Mouse (Mus musculus) left cerebral cortex, adult 18-20 months (tissue): ENCODE data around the gene Neu1. TPM values are rescaled to one million over a fixed set of nuclear protein-coding genes. Genes with fewer than 3 reads are reported as not detected.
"Not testable (repeated sequence)": the region's sequence is repeated elsewhere in the genome, so short reads cannot be mapped to it uniquely, and the experiment has no call there.

Experiments
- DNase-seq, 2 experiments: peaks; one replicate each; pipeline ENCODE4 v3.0.0; 2021 to 2022; ENCODE audit warnings: low spot score in 2 of 2, mixed read lengths in 1 of 2
- total RNA-seq, 2 experiments: library from RNA; stranded (reverse); gene quantifications; 2 replicates each; pipeline ENCODE4 v1.2.3; 2021

Neu1 gene
- total RNA-seq, 2 experiments from 2014 or later = 46.2 to 48.4 TPM

DNA sequence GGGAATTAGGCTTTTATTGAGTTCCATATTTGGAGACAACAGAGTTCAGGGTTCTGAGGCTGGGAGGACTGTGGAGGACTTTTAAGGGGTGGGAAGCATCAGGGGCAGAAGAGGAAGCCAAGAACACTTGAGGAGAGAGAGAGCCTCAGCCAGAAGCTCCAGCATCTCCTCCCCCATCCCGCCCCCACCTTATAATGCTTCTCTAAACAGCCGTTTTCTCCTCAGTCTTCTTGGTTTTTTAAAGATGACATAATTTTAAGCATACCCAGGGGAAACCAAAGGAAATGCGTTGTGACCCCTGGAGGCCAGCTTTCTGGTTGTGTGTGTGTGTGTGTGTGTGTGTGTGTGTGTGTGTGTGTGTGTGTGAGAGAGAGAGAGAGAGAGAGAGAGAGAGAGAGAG is 31.1 kb downstream of the Neu1 start:
- no peak for DNase-seq

DNA sequence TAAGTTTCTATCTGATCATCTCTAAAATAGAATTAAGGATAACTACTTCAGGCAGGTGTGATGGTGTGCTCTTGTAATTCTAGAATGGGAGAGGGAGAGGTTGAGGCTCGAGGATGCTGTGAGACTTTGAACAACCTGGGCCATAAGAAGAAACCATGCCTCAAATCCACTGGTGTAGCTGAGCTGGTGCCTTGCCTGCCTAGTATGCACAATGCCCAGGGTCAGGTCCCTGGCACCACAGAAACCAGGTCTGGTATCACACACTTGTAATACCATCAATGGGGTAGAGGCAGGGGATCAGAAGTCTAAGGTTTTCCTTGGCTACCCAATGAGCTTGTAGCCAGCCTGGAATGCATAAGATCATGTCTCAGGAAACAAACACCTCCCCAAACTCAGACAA is 31.8 kb downstream of the Neu1 start:
- DNase-seq = no peak

DNA sequence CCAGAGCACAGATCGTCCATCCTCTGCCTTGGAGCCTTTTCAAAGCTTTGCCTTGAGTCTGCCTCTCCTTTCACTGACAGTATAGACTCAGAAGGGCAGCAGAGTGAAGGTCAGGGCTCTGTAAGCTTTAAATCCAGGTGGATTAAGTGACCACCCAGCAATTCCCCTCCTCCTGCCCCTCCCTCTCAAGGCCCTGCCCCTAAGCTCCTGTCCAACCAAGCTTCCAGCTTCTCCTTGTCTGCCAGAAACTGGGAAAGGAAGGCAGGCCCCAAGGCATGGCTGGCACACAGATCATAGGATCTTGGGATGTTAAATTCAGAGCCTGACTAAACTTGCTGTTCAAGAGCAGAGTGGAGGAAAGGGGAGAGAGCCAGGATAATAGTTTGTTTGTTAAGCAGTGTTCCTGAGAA is 33.6 kb downstream of the Neu1 start:
- DNase-seq = no peak

DNA sequence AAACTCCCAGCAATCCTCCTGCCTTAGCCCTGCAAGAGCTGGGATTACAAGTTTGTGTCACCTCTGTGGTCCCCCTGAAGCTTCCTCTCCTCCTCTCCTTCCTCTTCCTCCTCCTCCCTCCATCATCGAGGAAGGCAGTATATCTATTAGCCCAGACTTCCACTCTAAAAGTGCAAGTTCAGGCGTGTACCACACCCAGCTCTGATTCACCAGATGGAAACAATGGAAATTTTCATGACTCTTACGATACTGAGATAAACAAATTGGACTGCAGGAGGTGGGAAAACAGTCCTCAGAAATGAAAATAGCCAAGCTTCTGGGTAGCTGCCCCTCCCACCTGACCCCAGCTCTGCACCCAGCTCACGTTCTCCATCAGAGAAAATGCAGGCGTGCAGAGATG is 34.6 kb downstream of the Neu1 start:
- DNase-seq = no peak

DNA sequence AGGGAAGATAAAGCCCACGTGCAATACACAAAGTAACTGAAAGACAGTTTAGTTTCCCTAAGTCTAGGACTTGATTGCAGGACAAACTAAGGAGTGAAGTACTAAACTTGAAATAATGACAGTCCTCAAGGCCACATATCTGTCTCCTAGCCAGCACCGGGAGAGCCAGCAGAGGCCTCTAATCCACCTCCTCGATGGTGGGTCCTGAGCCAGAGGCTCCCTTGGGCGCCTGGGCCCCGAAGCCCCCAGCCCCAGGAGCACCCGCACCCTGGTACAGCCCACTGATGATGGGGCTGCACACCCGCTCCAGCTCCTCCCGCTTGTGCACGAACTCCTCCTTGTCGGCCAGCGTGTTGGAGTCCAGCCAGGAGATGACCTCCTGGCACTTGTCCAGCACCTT is 38.8 kb downstream of the Neu1 start, which contains the start of gene Gm20481:
TSS of gene Gm20481 (plus strand) at position 91 of the 400 bp plus-strand sequence.
- DNase-seq = not testable (repeated sequence)

DNA sequence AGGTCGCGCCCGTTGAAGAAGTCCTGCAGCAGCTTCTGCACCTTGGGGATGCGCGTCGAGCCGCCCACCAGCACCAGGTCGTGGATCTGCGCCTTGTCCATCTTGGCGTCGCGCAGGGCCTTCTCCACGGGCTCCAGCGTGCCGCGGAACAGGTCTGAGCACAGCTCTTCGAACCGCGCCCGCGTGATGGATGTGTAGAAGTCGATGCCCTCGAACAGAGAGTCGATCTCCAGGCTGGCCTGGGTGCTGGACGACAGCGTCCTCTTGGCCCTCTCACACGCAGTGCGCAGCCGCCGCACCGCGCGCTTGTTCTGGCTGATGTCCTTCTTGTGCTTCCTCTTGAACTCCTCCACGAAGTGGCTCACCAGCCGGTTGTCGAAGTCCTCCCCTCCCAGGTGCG is 39.8 kb downstream of the Neu1 start:
- DNase-seq = not testable (repeated sequence)

DNA sequence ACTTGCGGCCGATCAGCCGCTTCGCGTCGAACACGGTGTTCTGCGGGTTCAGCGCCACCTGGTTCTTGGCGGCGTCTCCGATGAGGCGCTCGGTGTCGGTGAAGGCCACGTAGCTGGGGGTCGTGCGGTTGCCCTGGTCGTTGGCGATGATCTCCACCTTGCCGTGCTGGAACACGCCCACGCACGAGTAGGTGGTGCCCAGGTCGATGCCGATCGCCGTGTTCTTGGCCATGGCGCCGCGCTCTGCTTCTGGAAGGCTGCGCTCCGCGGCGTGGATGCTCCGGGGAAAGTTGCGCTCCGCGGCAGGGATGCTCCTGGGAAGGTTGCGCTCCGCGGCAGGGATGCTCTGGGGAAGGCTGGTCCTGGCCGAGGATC is 40.6 kb downstream of the Neu1 start:
- DNase-seq = not testable (repeated sequence)

DNA sequence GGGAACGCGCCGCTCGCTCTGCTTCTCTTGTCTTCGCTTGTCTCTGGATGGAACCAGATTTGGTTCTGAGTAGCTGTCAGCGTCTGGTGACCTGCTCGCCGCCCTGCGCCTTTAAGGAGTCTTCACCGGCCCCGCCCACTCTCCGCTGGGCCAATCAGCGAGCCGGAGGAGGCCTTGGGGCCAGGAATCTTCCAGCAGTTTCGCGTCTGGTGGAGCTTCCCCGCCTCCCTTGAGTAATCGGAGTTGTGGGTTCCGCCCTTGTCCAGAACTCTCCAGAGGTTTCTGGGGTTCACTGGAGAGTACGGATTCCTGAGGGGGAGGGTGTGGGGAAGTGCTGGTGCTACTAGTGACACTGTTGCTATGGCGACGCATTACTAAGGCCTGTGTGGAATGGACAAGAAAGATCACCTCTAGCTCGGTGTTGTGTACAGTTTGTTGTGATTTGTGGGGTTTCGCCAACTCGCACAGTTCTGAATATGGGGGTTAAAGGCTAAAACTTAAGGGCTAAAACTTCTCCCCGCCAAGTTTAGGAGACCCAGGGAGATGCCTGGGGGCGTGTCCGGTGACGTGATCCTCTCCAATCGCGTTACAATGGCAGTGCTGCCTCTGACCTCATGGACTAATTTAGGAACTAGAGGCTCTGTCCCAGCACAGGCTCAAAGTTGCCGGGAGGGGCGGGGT is 41.2 kb downstream of the Neu1 start, which contains the start of the genes Hspa1a and Hspa1l:
TSS of gene Hspa1a (minus strand) at position 88 of the 681 bp plus-strand sequence.
TSS of gene Hspa1l (plus strand) at position 635 of the 681 bp plus-strand sequence.
- DNase-seq = peak; percentile 68 to 77

DNA sequence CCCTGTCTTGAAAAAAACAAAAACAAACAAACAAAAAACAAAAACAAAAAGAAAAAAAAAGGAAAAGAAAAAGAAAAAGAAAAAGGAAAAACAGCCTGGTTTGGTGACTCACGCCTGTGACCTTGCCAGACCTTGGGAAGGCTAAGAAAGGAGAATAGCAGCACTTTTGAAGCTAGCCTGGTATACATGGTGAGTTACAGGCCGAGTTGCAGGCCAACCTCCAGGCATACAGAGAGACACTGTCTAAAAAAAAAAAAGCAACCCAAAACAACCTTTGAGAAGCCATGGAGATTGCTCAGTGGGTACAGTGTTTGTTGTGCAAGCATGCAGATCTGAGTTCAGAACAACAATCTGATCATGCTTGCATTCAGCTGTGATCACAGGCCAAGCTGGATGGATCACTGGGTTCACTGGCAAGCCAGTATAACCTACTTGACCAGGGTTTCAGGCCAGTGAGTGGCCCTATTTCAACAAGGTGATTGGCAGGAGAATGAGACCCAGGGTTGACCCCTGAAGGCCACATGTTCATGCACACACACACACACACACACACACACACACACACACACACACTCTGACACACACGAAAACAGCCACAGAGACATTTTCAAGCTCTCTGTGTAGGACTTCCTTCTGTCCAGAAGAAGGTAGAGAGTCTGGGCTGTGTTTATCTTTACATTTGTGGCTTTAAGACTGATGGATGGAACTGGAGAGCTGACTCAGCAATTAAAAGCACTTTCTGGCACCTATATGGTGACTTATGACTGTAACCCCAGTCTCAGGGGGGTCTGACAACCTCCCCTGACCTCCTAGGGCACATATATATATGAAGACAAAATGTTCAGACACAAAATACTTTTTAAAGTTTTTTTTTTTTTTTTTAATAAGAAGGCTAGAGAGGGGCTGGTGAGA is 44.8 kb downstream of the Neu1 start:
- DNase-seq = no peak

DNA sequence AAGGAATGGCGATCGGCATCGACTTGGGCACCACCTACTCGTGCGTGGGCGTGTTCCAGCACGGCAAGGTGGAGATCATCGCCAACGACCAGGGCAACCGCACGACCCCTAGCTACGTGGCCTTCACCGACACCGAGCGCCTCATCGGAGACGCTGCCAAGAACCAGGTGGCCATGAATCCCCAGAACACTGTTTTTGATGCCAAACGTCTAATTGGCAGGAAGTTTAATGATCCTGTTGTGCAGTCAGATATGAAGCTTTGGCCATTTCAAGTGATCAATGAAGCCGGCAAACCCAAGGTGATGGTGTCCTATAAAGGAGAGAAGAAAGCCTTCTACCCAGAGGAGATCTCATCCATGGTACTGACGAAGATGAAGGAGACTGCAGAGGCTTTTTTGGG is 45.9 kb downstream of the Neu1 start:
- DNase-seq = no peak

DNA sequence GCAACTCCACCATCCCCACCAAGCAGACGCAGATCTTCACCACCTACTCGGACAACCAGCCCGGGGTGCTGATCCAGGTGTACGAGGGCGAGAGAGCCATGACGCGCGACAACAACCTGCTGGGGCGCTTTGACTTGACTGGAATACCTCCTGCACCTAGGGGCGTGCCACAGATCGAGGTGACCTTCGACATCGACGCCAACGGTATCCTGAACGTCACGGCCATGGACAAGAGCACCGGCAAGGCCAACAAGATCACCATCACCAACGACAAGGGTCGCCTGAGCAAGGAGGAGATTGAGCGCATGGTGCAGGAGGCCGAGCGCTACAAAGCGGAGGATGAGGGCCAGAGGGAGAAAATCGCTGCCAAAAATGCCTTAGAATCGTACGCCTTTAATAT is 47.2 kb downstream of the Neu1 start:
- DNase-seq = no peak

DNA sequence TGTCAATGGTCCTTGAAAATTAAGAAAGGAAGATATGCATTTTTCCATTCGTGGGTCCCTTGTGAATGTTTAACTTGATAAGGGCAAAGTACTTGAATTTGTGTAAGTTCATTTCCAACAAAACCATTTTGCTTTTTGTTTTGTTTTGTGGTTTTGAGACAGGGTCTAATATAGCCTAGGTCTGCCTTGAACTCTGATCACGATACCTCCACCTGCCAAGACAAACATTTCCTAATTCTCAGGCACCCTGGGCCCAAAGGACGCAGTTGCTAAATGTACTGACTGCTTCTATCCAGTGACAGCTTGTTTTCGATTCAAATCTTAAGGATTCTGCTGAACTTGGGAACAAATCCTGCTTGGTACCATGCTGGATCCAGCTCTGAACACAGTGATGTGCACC is 48.6 kb downstream of the Neu1 start:
- no peak for DNase-seq

DNA sequence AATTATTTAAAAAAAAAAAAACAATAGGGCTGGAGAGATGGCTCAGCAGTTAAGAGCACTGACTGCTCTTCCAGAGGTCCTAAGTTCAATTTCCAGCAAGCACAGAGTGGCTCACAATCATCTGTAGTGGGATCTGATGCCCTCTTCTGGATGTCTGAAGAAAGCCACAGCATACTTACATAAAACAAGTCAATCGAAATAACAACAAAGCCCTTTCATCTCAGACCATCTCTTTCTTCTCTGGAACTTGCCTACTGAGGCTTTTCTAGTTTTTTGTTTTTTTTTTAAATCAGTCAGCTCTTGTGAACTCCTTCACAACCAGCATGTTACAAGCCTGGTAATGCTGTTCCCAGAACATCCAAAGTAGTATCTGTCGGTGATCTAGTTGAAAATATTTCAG is 49.6 kb downstream of the Neu1 start:
- DNase-seq = no peak

DNA sequence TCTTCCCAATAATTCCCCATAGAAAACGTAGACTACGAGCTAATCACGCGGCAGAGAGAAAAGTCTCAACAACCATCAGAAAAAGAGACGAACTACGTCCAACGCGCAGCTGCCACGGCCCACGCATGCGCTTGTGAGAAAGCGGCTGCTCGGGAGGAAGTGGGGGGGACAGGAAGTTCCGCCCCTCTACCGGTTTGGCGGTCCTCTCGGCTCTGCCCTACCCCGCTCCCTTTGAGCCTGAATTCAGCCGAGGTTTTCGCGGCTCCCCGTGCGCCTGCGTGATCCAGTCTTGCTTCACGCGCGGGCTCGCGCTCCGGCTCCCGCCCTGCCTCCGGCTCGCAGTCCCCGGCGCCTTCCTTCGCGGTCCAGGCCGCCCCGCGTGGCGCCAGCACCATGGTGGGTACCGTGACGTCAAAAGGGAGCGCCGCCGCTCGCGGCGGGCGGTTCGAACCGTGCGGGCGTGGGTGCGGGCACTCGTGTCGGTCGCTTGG is 50.7 kb downstream of the Neu1 start, which contains the start of gene Lsm2:
TSS of gene Lsm2 (plus strand) at position 173 of the 491 bp plus-strand sequence.
- peak; percentile 89 to 93 for DNase-seq

DNA sequence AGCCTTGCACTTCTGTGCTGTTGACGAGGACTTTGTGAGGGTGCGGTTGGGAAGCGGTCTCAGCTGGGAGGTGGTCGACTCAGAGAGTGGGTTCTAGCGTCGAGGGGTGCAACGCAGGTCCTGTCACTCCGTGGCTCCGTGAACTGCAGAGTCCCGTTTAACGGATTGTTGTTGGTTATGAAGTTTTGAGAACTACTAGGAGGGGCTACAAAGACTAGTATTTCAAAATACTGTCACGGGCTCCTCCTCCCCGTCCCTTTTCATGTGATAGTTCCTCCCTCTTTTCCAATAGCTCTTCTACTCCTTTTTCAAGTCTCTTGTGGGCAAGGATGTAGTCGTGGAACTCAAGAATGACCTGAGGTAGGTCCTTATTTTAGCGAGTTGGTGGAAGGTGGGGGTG is 51.3 kb downstream of the Neu1 start:
- no peak for DNase-seq

DNA sequence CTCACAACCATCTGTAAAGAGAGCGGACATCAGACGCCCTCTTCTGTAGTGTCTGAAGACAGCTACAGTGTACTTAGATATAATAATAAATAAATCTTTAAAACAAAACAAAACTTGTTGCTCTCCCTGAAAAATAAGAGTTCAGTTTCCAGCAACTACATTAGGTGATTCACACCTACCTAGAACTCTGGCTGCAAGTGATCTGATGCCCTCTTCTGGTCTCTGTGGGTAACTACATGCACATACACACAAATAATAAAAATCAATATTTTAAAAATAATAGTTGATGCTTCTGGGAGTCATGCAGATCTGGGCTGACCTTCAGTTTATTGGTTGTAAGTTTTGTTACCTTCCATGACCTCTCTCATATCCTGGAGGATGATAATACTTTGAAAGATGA is 53.2 kb downstream of the Neu1 start:
- DNase-seq = peak in 1 of 2 experiments; percentile 16

Other genes with a start within 250 kb of the Neu1 start
- gene C4b, start 187.4 kb upstream of the Neu1 start, total RNA-seq = 10 to 100 TPM; 29.6 to 32.7 TPM
- gene Cyp21a1, start 126.7 kb upstream of the Neu1 start, total RNA-seq = not detected
- gene Stk19, start 94.3 kb upstream of the Neu1 start, total RNA-seq = 10 to 100 TPM; 49.7 to 53.0 TPM
- 10 to 100 TPM; 32.1 to 37.8 TPM for gene Dxo, start 94.2 kb upstream of the Neu1 start, total RNA-seq
- gene Skiv2l, start 81.0 kb upstream of the Neu1 start, total RNA-seq = 10 to 100 TPM; 62.2 to 63.9 TPM
- gene Nelfe, start 80.9 kb upstream of the Neu1 start, total RNA-seq = 10 to 100 TPM; 33.8 to 39.7 TPM
- gene Cfb, start 68.7 kb upstream of the Neu1 start, total RNA-seq = under 1 TPM; 0.16 to 0.26 TPM
- gene Zbtb12, start 51.8 kb upstream of the Neu1 start, total RNA-seq = 1 to 10 TPM; 7.4 to 7.8 TPM
- not detected for gene Gm20547, start 49.2 kb upstream of the Neu1 start, total RNA-seq
- gene C2, start 33.0 kb upstream of the Neu1 start, total RNA-seq = 1 to 10 TPM; 2.7 to 3.4 TPM
- 100 to 1,000 TPM; 168 to 175 TPM for gene Ehmt2, start 32.8 kb upstream of the Neu1 start, total RNA-seq
- gene Slc44a4, start 16.8 kb upstream of the Neu1 start, total RNA-seq = under 1 TPM; 0.30 to 0.45 TPM
- 10 to 100 TPM; 21.5 to 31.4 TPM for gene Hspa1b, start 28.0 kb downstream of the Neu1 start, total RNA-seq
- gene Gm20481, start 38.7 kb downstream of the Neu1 start, total RNA-seq = under 1 TPM in 1 of 2 experiments, not detected in 1; 0.72 TPM
- 10 to 100 TPM; 22.1 to 23.4 TPM for gene Hspa1a, start 40.9 kb downstream of the Neu1 start, total RNA-seq
- gene Hspa1l, start 41.5 kb downstream of the Neu1 start, total RNA-seq = under 1 TPM; 0.44 to 0.61 TPM
- 10 to 100 TPM; 13.9 to 15.5 TPM for gene Lsm2, start 50.6 kb downstream of the Neu1 start, total RNA-seq
- gene Vars, start 69.7 kb downstream of the Neu1 start, total RNA-seq = 10 to 100 TPM; 39.6 to 44.0 TPM
- under 1 TPM; 0.61 to 0.77 TPM for gene Vwa7, start 85.3 kb downstream of the Neu1 start, total RNA-seq
- not detected for gene Sapcd1, start 96.8 kb downstream of the Neu1 start, total RNA-seq
- under 1 TPM; 0.65 to 0.68 TPM for gene Msh5, start 115.5 kb downstream of the Neu1 start, total RNA-seq
- gene Clic1, start 118.7 kb downstream of the Neu1 start, total RNA-seq = 10 to 100 TPM in 1 of 2 experiments, 1 to 10 TPM in 1; 9.1 to 10.2 TPM
- 10 to 100 TPM in 1 of 2 experiments, 1 to 10 TPM in 1; 9.9 to 11.6 TPM for gene Ddah2, start 127.8 kb downstream of the Neu1 start, total RNA-seq
- not detected for gene Ly6g6c, start 134.1 kb downstream of the Neu1 start, total RNA-seq
- gene Mpig6b, start 134.9 kb downstream of the Neu1 start, total RNA-seq = not detected
- gene Ly6g6e, start 145.6 kb downstream of the Neu1 start, total RNA-seq = 1 to 10 TPM; 2.3 to 6.2 TPM
- 1 to 10 TPM in 1 of 2 experiments, under 1 TPM in 1; 0.70 to 1.0 TPM for gene Ly6g6d, start 146.8 kb downstream of the Neu1 start, total RNA-seq
- under 1 TPM; 0.33 to 0.40 TPM for gene Ly6g6f, start 154.4 kb downstream of the Neu1 start, total RNA-seq
- gene Abhd16a, start 158.0 kb downstream of the Neu1 start, total RNA-seq = 100 to 1,000 TPM; 115 to 120 TPM
- gene Ly6g5c, start 177.0 kb downstream of the Neu1 start, total RNA-seq = not detected
- under 1 TPM; 0.28 to 0.72 TPM for gene Ly6g5b, start 184.2 kb downstream of the Neu1 start, total RNA-seq
- 10 to 100 TPM; 15.9 to 16.4 TPM for gene Gpank1, start 190.2 kb downstream of the Neu1 start, total RNA-seq
- 100 to 1,000 TPM; 192 to 198 TPM for gene Csnk2b, start 190.8 kb downstream of the Neu1 start, total RNA-seq
- 10 to 100 TPM; 31.5 to 32.2 TPM for gene D17H6S53E, start 195.1 kb downstream of the Neu1 start, total RNA-seq
- gene Apom, start 200.8 kb downstream of the Neu1 start, total RNA-seq = not detected
- gene Bag6, start 203.9 kb downstream of the Neu1 start, total RNA-seq = 100 to 1,000 TPM; 294 to 308 TPM
- 100 to 1,000 TPM; 270 to 288 TPM for gene Prrc2a, start 233.6 kb downstream of the Neu1 start, total RNA-seq
- 10 to 100 TPM in 1 of 2 experiments, 1 to 10 TPM in 1; 8.6 to 11.6 TPM for gene Aif1, start 244.8 kb downstream of the Neu1 start, total RNA-seq